Mouse (Mus musculus): ENCODE measurements at regions not wholly inside any gene's neighbourhood (a gene's known extent, or its start where the extent isn't known, plus 50 kb on each side); places are given as distances from the start of the nearest gene placed in this dataset.

DNA sequence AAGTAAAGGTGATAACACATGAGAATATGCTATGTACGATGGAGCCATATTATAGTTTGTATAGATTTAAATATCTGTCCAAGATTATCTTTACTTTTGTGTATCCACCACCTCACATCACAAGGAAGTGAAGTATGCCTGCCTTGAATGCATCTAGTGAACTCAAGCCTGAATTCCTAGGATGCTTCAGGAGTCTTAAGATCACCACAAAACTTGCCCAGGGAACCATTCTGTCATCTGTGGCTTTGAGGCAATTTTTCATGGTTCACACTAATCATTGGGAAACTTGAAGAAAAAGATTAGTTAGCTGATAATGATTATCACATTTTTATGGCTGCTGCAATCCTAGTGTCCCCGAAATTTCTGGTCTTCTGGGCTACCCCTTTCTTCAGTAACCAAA, 288.5 kb upstream of the BC052040 start:
- H3K4me1 ChIP-seq (ENCODE audit: control insufficient read depth, insufficient read depth, low read length), result no peaks in the 10 kb centered on the region
- H3K4me3 ChIP-seq (replicated peaks; ENCODE audit: low read length), result no peak overlapping the region
- ATAC-seq (ENCODE audit: insufficient read depth, low FRiP score), result no peak
- 75% methylated on average over 2 of the region's 2 CpGs for WGBS
- no peak overlapping the region for H3K4me2 ChIP-seq (ENCODE audit: low read depth, low read length)
- no peaks in the 10 kb centered on the region for H3K27me3 ChIP-seq (ENCODE audit: control insufficient read depth, insufficient read depth, low read length)
- H3K9ac ChIP-seq (ENCODE audit: low read length), result no peak overlapping the region
- no peaks in the 10 kb centered on the region for H3K36me3 ChIP-seq (ENCODE audit: control insufficient read depth, insufficient read depth, low read length)
- no peak overlapping the region for H3K27ac ChIP-seq (ENCODE audit: low read length)
- H3K9me3 ChIP-seq (replicated peaks; ENCODE audit: control insufficient read depth, low read length), result no peaks in the 10 kb centered on the region

GRCm38 (mm10) chr2:115297463-115297862, 284.1 kb upstream of the BC052040 start:
- H3K27ac ChIP-seq (ENCODE audit: low read length), result no peak overlapping the region
- no peaks in the 10 kb centered on the region for H3K27me3 ChIP-seq (ENCODE audit: control insufficient read depth, insufficient read depth, low read length)
- no peak overlapping the region for H3K4me3 ChIP-seq (replicated peaks; ENCODE audit: low read length)
- no peaks in the 10 kb centered on the region for H3K9me3 ChIP-seq (replicated peaks; ENCODE audit: control insufficient read depth, low read length)
- ATAC-seq (ENCODE audit: insufficient read depth, low FRiP score), result no peak
- H3K9ac ChIP-seq (ENCODE audit: low read length), result no peak overlapping the region
- no peaks in the 10 kb centered on the region for H3K36me3 ChIP-seq (ENCODE audit: control insufficient read depth, insufficient read depth, low read length)
- 82% methylated on average over 6 of the region's 6 CpGs for WGBS
- no peaks in the 10 kb centered on the region for H3K4me1 ChIP-seq (ENCODE audit: control insufficient read depth, insufficient read depth, low read length)
- H3K4me2 ChIP-seq (ENCODE audit: low read depth, low read length), result no peak overlapping the region

- H3K27me3 ChIP-seq (ENCODE audit: control insufficient read depth, insufficient read depth, low read length), result no peaks in the 10 kb centered on the region
- 69% methylated on average over 4 of the region's 4 CpGs for WGBS
- H3K36me3 ChIP-seq (ENCODE audit: control insufficient read depth, insufficient read depth, low read length), result no peaks in the 10 kb centered on the region
- no peak overlapping the region for H3K4me3 ChIP-seq (replicated peaks; ENCODE audit: low read length)
- H3K27ac ChIP-seq (ENCODE audit: low read length), result no peak overlapping the region
- ATAC-seq (ENCODE audit: insufficient read depth, low FRiP score), result no peak
- no peak overlapping the region for H3K4me2 ChIP-seq (ENCODE audit: low read depth, low read length)
- no peak overlapping the region for H3K9ac ChIP-seq (ENCODE audit: low read length)
- H3K4me1 ChIP-seq (ENCODE audit: control insufficient read depth, insufficient read depth, low read length), result no peaks in the 10 kb centered on the region
- H3K9me3 ChIP-seq (replicated peaks; ENCODE audit: control insufficient read depth, low read length), result no peaks in the 10 kb centered on the region
Measured at GRCm38 (mm10) chr2:115307248-115307647, 274.3 kb upstream of the BC052040 start.

- Histone ChIP-seq H3K27me3 (ENCODE audit: control insufficient read depth, insufficient read depth, low read length) (no peaks in the 10 kb centered on the region), H3K27ac (ENCODE audit: low read length) (no peak overlapping the region), H3K4me3 (replicated peaks; ENCODE audit: low read length) (no peak overlapping the region), H3K36me3 (ENCODE audit: control insufficient read depth, insufficient read depth, low read length) (no peaks in the 10 kb centered on the region), H3K9me3 (replicated peaks; ENCODE audit: control insufficient read depth, low read length) (no peaks in the 10 kb centered on the region), H3K4me1 (ENCODE audit: control insufficient read depth, insufficient read depth, low read length) (no peaks in the 10 kb centered on the region), H3K4me2 (ENCODE audit: low read depth, low read length) (no peak overlapping the region), H3K9ac (ENCODE audit: low read length) (no peak overlapping the region)
- WGBS, result 43% methylated on average over 4 of the region's 4 CpGs
- no peak for ATAC-seq (ENCODE audit: insufficient read depth, low FRiP score)
Measured at GRCm38 (mm10) chr2:115309856-115310631, 271.5 kb upstream of the BC052040 start.

DNA sequence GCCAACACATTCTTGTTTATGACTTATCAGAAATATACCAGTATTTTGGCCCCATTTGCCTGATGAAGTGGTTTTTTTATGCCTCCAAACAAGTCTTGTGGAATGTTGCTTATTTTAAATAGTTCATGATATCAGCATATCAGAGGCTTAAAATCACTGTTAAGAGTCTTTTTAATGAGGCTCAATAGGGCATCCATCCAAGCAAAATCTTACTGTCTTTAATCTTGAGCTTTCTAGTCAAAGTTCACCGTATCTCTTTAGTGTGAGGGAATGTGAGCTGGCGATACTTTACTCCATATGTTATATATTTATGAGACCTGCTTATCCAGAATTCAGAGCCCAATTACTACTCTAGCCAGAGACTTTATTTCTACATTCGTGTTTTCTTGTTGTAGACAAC, 263.0 kb upstream of the BC052040 start:
- Histone ChIP-seq H3K9me3 (replicated peaks; ENCODE audit: control insufficient read depth, low read length) (no peaks in the 10 kb centered on the region), H3K27ac (ENCODE audit: low read length) (no peak overlapping the region)
- ATAC-seq (ENCODE audit: insufficient read depth, low FRiP score), result no peak

GRCm38 (mm10) chr2:115322582-115322981, 258.9 kb upstream of the BC052040 start:
- 51% methylated on average over 5 of the region's 5 CpGs for WGBS

More for the DNA sequence above, 263.0 kb upstream of the BC052040 start:
- no peaks in the 10 kb centered on the region for H3K36me3 ChIP-seq (ENCODE audit: control insufficient read depth, insufficient read depth, low read length)
- no peaks in the 10 kb centered on the region for H3K4me1 ChIP-seq (ENCODE audit: control insufficient read depth, insufficient read depth, low read length)
- WGBS, result 73% methylated on average over 3 of the region's 3 CpGs
- H3K9ac ChIP-seq (ENCODE audit: low read length), result no peak overlapping the region
- no peaks in the 10 kb centered on the region for H3K27me3 ChIP-seq (ENCODE audit: control insufficient read depth, insufficient read depth, low read length)
- H3K4me3 ChIP-seq (replicated peaks; ENCODE audit: low read length), result no peak overlapping the region
- no peak overlapping the region for H3K4me2 ChIP-seq (ENCODE audit: low read depth, low read length)

GRCm38 (mm10) chr2:115326526-115326925, 255.0 kb upstream of the BC052040 start:
- no peak overlapping the region for H3K27ac ChIP-seq (ENCODE audit: low read length)

More at GRCm38 (mm10) chr2:115322582-115322981, 258.9 kb upstream of the BC052040 start:
- Histone ChIP-seq H3K27ac (ENCODE audit: low read length) (no peak overlapping the region), H3K4me3 (replicated peaks; ENCODE audit: low read length) (no peak overlapping the region), H3K27me3 (ENCODE audit: control insufficient read depth, insufficient read depth, low read length) (no peaks in the 10 kb centered on the region), H3K4me2 (ENCODE audit: low read depth, low read length) (no peak overlapping the region), H3K9ac (ENCODE audit: low read length) (no peak overlapping the region), H3K4me1 (ENCODE audit: control insufficient read depth, insufficient read depth, low read length) (no peaks in the 10 kb centered on the region), H3K36me3 (ENCODE audit: control insufficient read depth, insufficient read depth, low read length) (no peaks in the 10 kb centered on the region), H3K9me3 (replicated peaks; ENCODE audit: control insufficient read depth, low read length) (no peaks in the 10 kb centered on the region)
- no peak for ATAC-seq (ENCODE audit: insufficient read depth, low FRiP score)

DNA sequence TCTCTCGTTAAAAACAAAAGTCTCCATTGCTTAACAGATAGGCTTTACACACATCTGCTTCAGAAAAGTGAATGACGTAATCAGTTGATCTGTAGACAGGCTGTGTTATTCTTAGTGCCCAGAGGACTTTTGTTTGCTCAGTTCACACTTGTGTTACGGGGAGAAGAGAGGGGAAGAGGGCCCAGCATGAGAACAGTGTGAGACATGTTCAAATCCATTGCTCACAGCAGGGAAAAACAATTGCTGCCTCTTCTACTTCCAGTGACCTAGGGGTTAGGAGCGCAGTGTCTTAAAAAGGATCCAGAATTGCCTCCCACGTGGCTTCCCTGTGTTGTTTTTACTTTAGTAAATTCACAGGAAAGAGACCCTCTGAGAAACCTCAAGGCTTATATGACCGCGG, 243.3 kb upstream of the BC052040 start:
- Histone ChIP-seq H3K4me3 (replicated peaks; ENCODE audit: low read length) (no peak overlapping the region), H3K9ac (ENCODE audit: low read length) (no peak overlapping the region), H3K27ac (ENCODE audit: low read length) (no peak overlapping the region), H3K36me3 (ENCODE audit: control insufficient read depth, insufficient read depth, low read length) (no peaks in the 10 kb centered on the region), H3K27me3 (ENCODE audit: control insufficient read depth, insufficient read depth, low read length) (no peaks in the 10 kb centered on the region), H3K4me2 (ENCODE audit: low read depth, low read length) (no peak overlapping the region), H3K9me3 (replicated peaks; ENCODE audit: control insufficient read depth, low read length) (no peaks in the 10 kb centered on the region), H3K4me1 (ENCODE audit: control insufficient read depth, insufficient read depth, low read length) (no peaks in the 10 kb centered on the region)
- WGBS, result 38% methylated on average over 7 of the region's 7 CpGs
- ATAC-seq (ENCODE audit: insufficient read depth, low FRiP score), result no peak

More at GRCm38 (mm10) chr2:115326526-115326925, 255.0 kb upstream of the BC052040 start:
- Histone ChIP-seq H3K27me3 (ENCODE audit: control insufficient read depth, insufficient read depth, low read length) (no peaks in the 10 kb centered on the region), H3K9me3 (replicated peaks; ENCODE audit: control insufficient read depth, low read length) (no peaks in the 10 kb centered on the region), H3K4me2 (ENCODE audit: low read depth, low read length) (no peak overlapping the region), H3K36me3 (ENCODE audit: control insufficient read depth, insufficient read depth, low read length) (no peaks in the 10 kb centered on the region), H3K4me1 (ENCODE audit: control insufficient read depth, insufficient read depth, low read length) (no peaks in the 10 kb centered on the region), H3K9ac (ENCODE audit: low read length) (no peak overlapping the region), H3K4me3 (replicated peaks; ENCODE audit: low read length) (no peak overlapping the region)
- 86% methylated on average over 2 of the region's 2 CpGs for WGBS
- no peak for ATAC-seq (ENCODE audit: insufficient read depth, low FRiP score)

DNA sequence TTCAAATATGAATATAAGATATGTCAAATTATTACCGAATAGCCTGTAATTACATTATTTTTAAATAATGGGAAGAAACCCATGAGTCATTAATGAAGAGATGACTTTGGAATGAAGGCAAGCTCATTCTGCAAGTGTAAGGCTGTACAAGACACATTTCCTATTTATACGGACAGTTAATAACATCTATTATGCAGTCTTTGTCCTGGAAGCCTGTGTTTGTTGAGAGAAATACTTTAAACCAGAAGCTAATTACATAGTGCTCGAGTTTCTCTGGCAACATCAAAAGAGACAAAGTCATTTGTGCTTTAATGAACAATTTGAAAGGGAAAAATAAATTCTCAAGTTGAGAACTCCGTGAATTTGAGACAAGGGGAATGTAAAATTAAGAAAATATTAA, 242.5 kb upstream of the BC052040 start:
- no peaks in the 10 kb centered on the region; the same call in 1 of the 2 replicates for H3K4me1 ChIP-seq (ENCODE audit: control insufficient read depth, insufficient read depth, low read length)
- no peaks in the 10 kb centered on the region for H3K9me3 ChIP-seq (replicated peaks; ENCODE audit: control insufficient read depth, low read length)
- no peak for ATAC-seq (ENCODE audit: insufficient read depth, low FRiP score)
- no peak overlapping the region for H3K4me3 ChIP-seq (replicated peaks; ENCODE audit: low read length)
- WGBS, result 69% methylated on average over 4 of the region's 4 CpGs
- H3K9ac ChIP-seq (ENCODE audit: low read length), result no peak overlapping the region
- H3K36me3 ChIP-seq (ENCODE audit: control insufficient read depth, insufficient read depth, low read length), result no peaks in the 10 kb centered on the region
- no peaks in the 10 kb centered on the region for H3K27me3 ChIP-seq (ENCODE audit: control insufficient read depth, insufficient read depth, low read length)
- no peak overlapping the region for H3K4me2 ChIP-seq (ENCODE audit: low read depth, low read length)
- H3K27ac ChIP-seq (ENCODE audit: low read length), result no peak overlapping the region

Measured in stomach, embryonic 16.5 days (tissue).